Mouse (Mus musculus): ENCODE measurements around the gene Hdac8. TPM values are rescaled to one million over a fixed set of nuclear protein-coding genes. Genes with fewer than 3 reads are reported as not detected.
A peak's percentile ranks its signal among the peaks of the same experiment; 100 is the strongest.

Hdac8 gene
- total and polyA plus RNA-seq, 3 experiments: 8.8 to 11.8 TPM; not detected in 1

DNA sequence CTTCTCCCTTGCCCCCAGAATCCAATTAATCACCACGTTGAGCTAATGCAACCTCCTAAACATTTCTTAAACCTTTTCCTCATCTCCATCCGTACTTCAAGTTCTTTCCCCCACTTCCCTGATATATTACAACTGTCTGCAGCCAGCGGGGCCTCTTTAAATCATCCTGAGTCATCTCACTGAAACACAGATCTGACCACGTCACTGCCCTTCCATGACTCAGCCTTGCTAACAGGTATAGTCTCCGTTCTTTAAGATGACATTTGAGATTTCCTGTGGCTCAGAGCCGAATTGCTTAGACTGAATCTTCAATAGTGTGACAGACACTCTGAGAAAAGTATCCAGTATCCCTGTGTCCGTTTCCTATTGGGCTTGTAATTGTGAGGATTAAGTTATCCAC, 122.0 kb downstream of the Hdac8 start:
- H3K27ac ChIP-seq (ENCODE audit: control insufficient read depth, low read depth, low read length): no peak overlapping the region
- peaks cover 0 to 14% of the 10 kb centered on the region in 2 experiments; a peak in 2 of 4 replicates for H3K36me3 ChIP-seq (ENCODE audit: control insufficient read depth in 1 of 2, insufficient read depth in 2 of 2, low read length in 2 of 2)
- TF ChIP-seq GABPA (IDR thresholded peaks at IDR 0.05; ENCODE audit: low read depth, low read length): no peak
- TF ChIP-seq TBP (IDR thresholded peaks at IDR 0.05; ENCODE audit: low read depth, low read length): no peak
- TF ChIP-seq MAZ (IDR thresholded peaks at IDR 0.05; ENCODE audit: low read depth, low read length): no peak
- TF ChIP-seq E2F4 (IDR thresholded peaks at IDR 0.05; ENCODE audit: borderline replicate concordance, low read depth, low read length): no peak
- no peaks in the 10 kb centered on the region for H3K9me3 ChIP-seq (replicated peaks; ENCODE audit: insufficient read depth, low read length)
- peaks cover 9 to 10% of the 10 kb centered on the region in 2 experiments for H3K4me1 ChIP-seq (ENCODE audit: control insufficient read depth in 1 of 2, insufficient read depth in 2 of 2, low read length in 2 of 2)
- H3K27me3 ChIP-seq (ENCODE audit: control insufficient read depth in 1 of 2, insufficient read depth in 2 of 2, low read length in 2 of 2): no peaks in the 10 kb centered on the region
- no peak overlapping the region for H3K4me3 ChIP-seq (ENCODE audit: control insufficient read depth in 1 of 2, insufficient read depth in 1 of 2, low read depth in 2 of 2, low read length in 2 of 2)
- peak; percentile 32 for DNase-seq (ENCODE audit: low read depth, low spot score)
- H3K79me2 ChIP-seq (ENCODE audit: control insufficient read depth, insufficient read depth, low read length, poor library complexity): no peaks in the 10 kb centered on the region
- no peak overlapping the region for H3K9ac ChIP-seq (ENCODE audit: control insufficient read depth, low read depth, low read length, poor library complexity, severe bottlenecking)

DNA sequence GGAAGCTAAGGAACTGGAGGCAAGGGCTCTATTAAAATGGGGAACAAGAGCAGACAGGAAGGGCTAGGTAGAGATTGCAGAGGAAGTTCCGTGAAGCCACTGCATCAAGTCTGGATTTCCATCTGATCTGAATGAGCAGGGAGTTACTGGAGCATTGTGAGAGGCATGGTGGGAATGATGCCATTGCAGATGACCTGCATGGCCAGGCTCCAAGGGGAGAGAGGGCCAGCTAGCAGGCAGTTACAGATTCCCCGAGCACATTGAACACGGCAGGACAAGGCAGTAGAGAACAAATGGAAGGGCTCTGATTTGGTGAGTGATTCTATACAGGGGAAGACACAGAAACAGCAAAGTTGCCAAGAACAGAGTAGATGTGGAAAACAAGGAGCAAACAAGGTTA, 138.6 kb downstream of the Hdac8 start:
- Histone ChIP-seq H3K27ac (ENCODE audit: control insufficient read depth, low read depth, low read length) (no peak overlapping the region), H3K4me1 (ENCODE audit: control insufficient read depth in 1 of 2, insufficient read depth in 2 of 2, low read length in 2 of 2) (no peaks in the 10 kb centered on the region), H3K79me2 (ENCODE audit: control insufficient read depth, insufficient read depth, low read length, poor library complexity) (no peaks in the 10 kb centered on the region), H3K36me3 (ENCODE audit: control insufficient read depth in 1 of 2, insufficient read depth in 2 of 2, low read length in 2 of 2) (no peaks in the 10 kb centered on the region; a peak in 1 of 4 replicates), H3K9ac (ENCODE audit: control insufficient read depth, low read depth, low read length, poor library complexity, severe bottlenecking) (no peak overlapping the region), H3K4me3 (ENCODE audit: control insufficient read depth in 1 of 2, insufficient read depth in 1 of 2, low read depth in 2 of 2, low read length in 2 of 2) (no peak overlapping the region), H3K9me3 (replicated peaks; ENCODE audit: insufficient read depth, low read length) (no peaks in the 10 kb centered on the region), H3K27me3 (ENCODE audit: control insufficient read depth in 1 of 2, insufficient read depth in 2 of 2, low read length in 2 of 2) (no peaks in the 10 kb centered on the region)
- DNase-seq (ENCODE audit: low read depth, low spot score): no peak
- no peak for TF ChIP-seq E2F4 (IDR thresholded peaks at IDR 0.05; ENCODE audit: borderline replicate concordance, low read depth, low read length)
- TF ChIP-seq ZC3H11A (IDR thresholded peaks at IDR 0.05; ENCODE audit: low read depth, low read length): no peak
- TF ChIP-seq NELFE (IDR thresholded peaks at IDR 0.05; ENCODE audit: low read depth, low read length): no peak
- no peak for TF ChIP-seq RCOR1 (IDR thresholded peaks at IDR 0.05; ENCODE audit: low read depth, low read length)
- no peak for TF ChIP-seq BHLHE40 (IDR thresholded peaks at IDR 0.05; ENCODE audit: borderline replicate concordance, low read depth, low read length)
- TF ChIP-seq CTCF (IDR thresholded peaks at IDR 0.05 in 2 of 3, conservative IDR thresholded peaks at IDR 0.05 in 1 of 3; ENCODE audit: control insufficient read depth in 1 of 3, insufficient read depth in 1 of 3, low read depth in 2 of 3, low read length in 3 of 3, poor library complexity in 1 of 3, severe bottlenecking in 1 of 3): no peak
- no peak for TF ChIP-seq CHD2 (IDR thresholded peaks at IDR 0.05; ENCODE audit: low read length)
- no peak for TF ChIP-seq MAZ (IDR thresholded peaks at IDR 0.05; ENCODE audit: low read depth, low read length)
- no peak for TF ChIP-seq TCF12 (IDR thresholded peaks at IDR 0.05; ENCODE audit: low read depth, low read length)
- TF ChIP-seq POLR2A (IDR thresholded peaks at IDR 0.05; ENCODE audit: control insufficient read depth in 1 of 2, insufficient read depth in 1 of 2, low read depth in 1 of 2, low read length in 2 of 2, poor library complexity in 1 of 2): no peak
- TF ChIP-seq TBP (IDR thresholded peaks at IDR 0.05; ENCODE audit: low read depth, low read length): no peak
- no peak for TF ChIP-seq UBTF (IDR thresholded peaks at IDR 0.05; ENCODE audit: borderline replicate concordance, insufficient read depth, low read depth, low read length)
- TF ChIP-seq ZMIZ1 (IDR thresholded peaks at IDR 0.05; ENCODE audit: low read depth, low read length): no peak

DNA sequence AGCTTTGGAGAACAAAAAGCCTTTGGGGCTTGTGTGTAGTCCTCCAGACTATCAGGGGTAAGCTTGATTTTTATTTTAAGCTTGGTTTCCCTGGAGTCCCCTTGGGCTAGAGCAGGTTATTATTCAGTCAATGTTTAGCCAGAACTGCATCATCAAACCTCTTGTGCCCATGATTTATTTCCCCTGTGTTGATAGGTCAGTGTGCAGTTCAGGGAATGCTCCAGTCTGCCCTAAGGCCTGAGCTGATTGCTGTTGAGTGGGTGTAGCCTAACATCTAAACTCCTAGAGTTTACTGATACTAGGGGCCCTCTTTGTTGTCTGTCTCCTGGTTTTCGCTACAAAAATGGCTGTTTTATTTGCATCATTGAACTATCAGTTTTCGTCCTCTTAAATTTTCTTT, 142.9 kb downstream of the Hdac8 start:
- Histone ChIP-seq H3K27me3 (ENCODE audit: control insufficient read depth in 1 of 2, insufficient read depth in 2 of 2, low read length in 2 of 2) (no peaks in the 10 kb centered on the region), H3K27ac (ENCODE audit: control insufficient read depth, low read depth, low read length) (no peak overlapping the region), H3K36me3 (ENCODE audit: control insufficient read depth in 1 of 2, insufficient read depth in 2 of 2, low read length in 2 of 2) (no peaks in the 10 kb centered on the region; a peak in 2 of 4 replicates), H3K9ac (ENCODE audit: control insufficient read depth, low read depth, low read length, poor library complexity, severe bottlenecking) (no peak overlapping the region), H3K79me2 (ENCODE audit: control insufficient read depth, insufficient read depth, low read length, poor library complexity) (no peaks in the 10 kb centered on the region), H3K4me3 (ENCODE audit: control insufficient read depth in 1 of 2, insufficient read depth in 1 of 2, low read depth in 2 of 2, low read length in 2 of 2) (no peak overlapping the region), H3K9me3 (replicated peaks; ENCODE audit: insufficient read depth, low read length) (no peaks in the 10 kb centered on the region), H3K4me1 (ENCODE audit: control insufficient read depth in 1 of 2, insufficient read depth in 2 of 2, low read length in 2 of 2) (no peaks in the 10 kb centered on the region)
- no peak for TF ChIP-seq MAZ (IDR thresholded peaks at IDR 0.05; ENCODE audit: low read depth, low read length)
- TF ChIP-seq E2F4 (IDR thresholded peaks at IDR 0.05; ENCODE audit: borderline replicate concordance, low read depth, low read length): no peak
- TF ChIP-seq USF1 (IDR thresholded peaks at IDR 0.05; ENCODE audit: low read depth, low read length): no peak
- no peak for TF ChIP-seq CHD1 (IDR thresholded peaks at IDR 0.05; ENCODE audit: low read depth, low read length)
- TF ChIP-seq TCF12 (IDR thresholded peaks at IDR 0.05; ENCODE audit: low read depth, low read length): no peak
- TF ChIP-seq ZC3H11A (IDR thresholded peaks at IDR 0.05; ENCODE audit: low read depth, low read length): no peak
- no peak for TF ChIP-seq MXI1 (IDR thresholded peaks at IDR 0.05; ENCODE audit: low read depth, low read length)
- no peak for TF ChIP-seq MEF2A (IDR thresholded peaks at IDR 0.05; ENCODE audit: extremely low read depth, insufficient replicate concordance, low read depth, low read length, poor library complexity, severe bottlenecking)
- no peak for DNase-seq (ENCODE audit: low read depth, low spot score)

Measured in MEL (cell line).